ENCODE assay signal across 9 mouse cellular contexts in the genomic region with DNA sequence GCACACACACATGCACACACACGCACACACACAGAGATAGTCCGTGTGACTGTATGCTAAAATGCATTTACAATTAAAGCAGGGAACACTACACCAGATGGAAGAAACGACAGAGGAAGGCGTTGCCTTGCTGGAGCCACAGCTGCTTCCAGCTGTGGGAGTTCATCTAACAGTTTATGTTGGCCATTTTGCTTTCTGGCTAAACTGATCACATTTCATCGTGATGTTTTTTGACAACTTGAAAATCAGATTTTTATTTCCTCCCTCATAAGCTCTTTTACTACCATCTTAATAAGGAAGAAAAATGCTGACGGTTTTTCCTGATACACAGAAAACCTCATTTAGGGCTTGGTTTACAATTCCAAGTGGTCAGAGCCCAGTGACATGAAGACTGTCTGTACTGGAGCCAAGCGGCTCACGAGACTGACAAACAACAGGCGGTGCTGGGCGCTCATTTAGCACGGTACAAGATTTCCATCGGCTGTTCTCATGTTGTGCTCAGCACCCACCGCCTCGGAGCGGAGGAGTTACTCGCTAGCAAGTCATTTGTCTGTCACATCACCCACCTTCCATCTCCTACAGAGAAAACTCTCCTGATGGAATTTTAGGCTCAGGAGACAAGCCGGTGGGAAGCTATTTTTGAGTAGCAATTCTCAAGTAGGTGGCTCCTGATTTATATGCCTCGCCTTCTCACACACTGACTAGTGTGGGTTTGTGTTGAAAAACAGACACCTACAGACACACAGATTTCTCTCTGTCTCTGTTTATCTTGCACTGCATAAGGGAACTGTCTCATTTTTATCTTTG. TPM values are rescaled to one million over a fixed set of nuclear protein-coding genes. Genes with fewer than 3 reads are reported as not detected.
DNase-seq lines count a peak whose midpoint lies in the region; ATAC-seq and TF ChIP-seq lines count a peak whose summit lies in the region.
"Had no signal": no experiment of that assay in that cellular context is flagged by ENCODE, and none has a peak within 500 bp of the region (broad histone marks: within the 10 kb centered on the region; RNA-seq: fewer than 3 reads in every experiment).

No protein-coding gene starts in this region.

- DNase-seq in testis, postnatal 10 days (ENCODE audit: low spot score): no peak
- DNase-seq in layer of hippocampus, adult 8-10 months (ENCODE audit: low spot score in 2 of 2): peak; percentile 70 to 78
- peak; percentile 78 for DNase-seq in lung, postnatal 36 days
- no peak for DNase-seq in cerebellum, adult 9-11 months
- DNase-seq in adrenal gland, adult 2 months: no peak
- DNase-seq: liver, embryonic 13.5 days had no signal

- TF ChIP-seq POLR2A in testis, adult 2 months (IDR thresholded peaks at IDR 0.05; ENCODE audit: control insufficient read depth, low read depth, low read length): no peak

- peak overlapping the region; percentile 44 for H3K4me2 ChIP-seq in heart, embryonic 15.5 days
- H3K4me2 ChIP-seq: liver, embryonic 13.5 days had no signal

- no peak for TF ChIP-seq CTCF in testis, adult 2 months (IDR thresholded peaks at IDR 0.05; ENCODE audit: control insufficient read depth, insufficient read depth, insufficient replicate concordance, low read depth, low read length)

- no peak overlapping the region for H3K4me3 ChIP-seq in testis, adult 2 months (ENCODE audit: control insufficient read depth, low read depth, low read length)
- 0 out of 2 replicates have a peak overlapping the region, but pooled peaks have one; percentile 9 for H3K4me3 ChIP-seq in heart, embryonic 15.5 days
- H3K4me3 ChIP-seq: liver, embryonic 13.5 days had no signal

- 0 out of 2 replicates have a peak, but pooled peaks cover 4% of the 10 kb centered on the region for H3K4me1 ChIP-seq in testis, adult 2 months (ENCODE audit: control insufficient read depth, insufficient read depth, low read length)
- H3K4me1 ChIP-seq in heart, embryonic 15.5 days (replicated peaks): peaks cover 34% of the 10 kb centered on the region

- no peaks in the 10 kb centered on the region; the same call in 1 of the 2 replicates for H3K36me3 ChIP-seq in testis, adult 2 months (ENCODE audit: control insufficient read depth, insufficient read depth, low read length)
- H3K36me3 ChIP-seq in heart, embryonic 15.5 days: peaks cover 7% of the 10 kb centered on the region; the same call in 1 of the 2 replicates
- H3K36me3 ChIP-seq: liver, embryonic 13.5 days had no signal

- no peaks in the 10 kb centered on the region for H3K27me3 ChIP-seq in testis, adult 2 months (ENCODE audit: control insufficient read depth, insufficient read depth, low read length)
- H3K27me3 ChIP-seq in heart, embryonic 15.5 days: no peaks in the 10 kb centered on the region
- H3K27me3 ChIP-seq: liver, embryonic 13.5 days had no signal

- no peaks in the 10 kb centered on the region for H3K9me3 ChIP-seq in heart, embryonic 15.5 days (replicated peaks)
- H3K9me3 ChIP-seq: liver, embryonic 13.5 days had no signal

- 0 out of 2 replicates have a peak overlapping the region, but pooled peaks have one; percentile 23 for H3K27ac ChIP-seq in testis, adult 2 months (ENCODE audit: control insufficient read depth, insufficient read depth, low read depth, low read length)
- peak overlapping the region; percentile 81 for H3K27ac ChIP-seq in heart, embryonic 15.5 days
- H3K27ac ChIP-seq: liver, embryonic 13.5 days had no signal

- H3K9ac ChIP-seq in heart, embryonic 15.5 days: peak overlapping the region; percentile 18; the same call in 1 of the 2 replicates
- H3K9ac ChIP-seq: liver, embryonic 13.5 days had no signal

- ATAC-seq in heart, embryonic 15.5 days (replicated peaks; ENCODE audit: insufficient number of reproducible peaks, insufficient read depth, low FRiP score, low read depth): peak; percentile 45; the same call in 1 of the 2 replicates
- no peak for ATAC-seq in granulocyte monocyte progenitor cell, adult 5-6 weeks (replicated peaks; ENCODE audit: poor library complexity, severe bottlenecking)

- 27% methylated on average over 18 of the region's 18 CpGs for WGBS in heart, embryonic 15.5 days

RNA-seq across cellular contexts. Expression of a gene that starts 17.2 kb away (rescaled TPM):
- 1.1 and 2.6 TPM in 2 replicates for polyA plus RNA-seq in testis, adult 2 months (2012; rRNA removed)
- polyA plus RNA-seq in heart, embryonic 15.5 days (2015; fragmentation: Nextera tagmentation; extraction: Ambion mirVana): 8.6 and 13.7 TPM in 2 replicates
- total RNA-seq in layer of hippocampus, adult 8-10 months (2022): 1 to 10 TPM; 1.1 to 5.0 (median 2.8) TPM
- 2.5 and 9.6 TPM in 2 replicates for total RNA-seq in granulocyte monocyte progenitor cell, adult 5-6 weeks (2014; fragmentation: Nextera tagmentation)
- total RNA-seq in granulocyte monocyte progenitor cell, adult 5-6 weeks (2017): 2.9 and 8.5 TPM in 2 replicates
- 10 to 100 TPM; 15.3 to 19.1 TPM for total RNA-seq in adrenal gland, adult 2 months (2021)
- polyA plus RNA-seq in adrenal gland, adult 2 months (2012; rRNA removed): 20.2 and 24.2 TPM in 2 replicates

Comparison
In these comparisons a context has a peak if more than half of its experiments do, and no peak if none do; other contexts are left out.
1. DNase-seq: peak in layer of hippocampus, adult 8-10 months (2 of 2) and lung, postnatal 36 days (single experiment); none in testis, postnatal 10 days (single experiment), cerebellum, adult 9-11 months (single experiment) and adrenal gland, adult 2 months (single experiment).